In the genomic region with DNA sequence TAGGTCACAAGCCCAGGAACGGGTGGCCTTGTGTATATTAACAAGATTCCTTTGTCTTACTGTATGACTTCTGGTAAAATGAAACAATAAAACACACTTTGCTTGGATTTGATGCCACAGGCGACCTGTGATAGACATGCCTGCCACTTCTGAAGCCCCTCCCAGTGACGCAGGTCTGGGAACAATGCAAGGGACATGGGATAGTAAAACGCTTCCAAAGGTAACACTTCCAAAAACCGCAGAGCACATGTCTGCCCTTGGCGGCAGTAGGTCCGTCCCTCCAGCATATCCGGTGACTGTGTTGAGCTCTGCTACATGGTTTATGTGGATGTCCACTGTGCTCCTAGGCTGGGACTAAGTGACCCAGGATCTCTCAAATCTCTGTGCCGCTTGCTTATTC, we compare ENCODE assay signal across 15 mouse cellular contexts.
"Had no signal": no experiment of that assay in that cellular context is flagged by ENCODE, and none has a peak within 500 bp of the region (broad histone marks: within the 10 kb centered on the region; RNA-seq: fewer than 3 reads in every experiment).

No protein-coding gene starts in this region.

- H3K9ac ChIP-seq: neural tube, embryonic 15.5 days; stomach, embryonic 15.5 days had no signal

- H3K4me1 ChIP-seq: neural tube, embryonic 15.5 days; stomach, embryonic 15.5 days had no signal

- H3K27ac ChIP-seq: neural tube, embryonic 15.5 days; stomach, embryonic 15.5 days; stomach, postnatal 0 days had no signal

- H3K4me3 ChIP-seq: neural tube, embryonic 15.5 days; stomach, embryonic 15.5 days had no signal

- H3K4me2 ChIP-seq: neural tube, embryonic 15.5 days; stomach, embryonic 15.5 days had no signal

- H3K36me3 ChIP-seq: stomach, embryonic 15.5 days had no signal

- H3K9me3 ChIP-seq: neural tube, embryonic 15.5 days; stomach, embryonic 15.5 days had no signal

- H3K27me3 ChIP-seq: neural tube, embryonic 15.5 days; stomach, embryonic 15.5 days had no signal

- DNase-seq: retina, postnatal 1 day; right cerebral cortex, adult 18-20 months; right cerebral cortex, postnatal 14 days; right cerebral cortex, postnatal 25 days; right cerebral cortex, postnatal 4 days; spleen, adult 18-20 months; thymus, adult 18-20 months; thymus, adult 2 months; thymus, postnatal 14 days; thymus, postnatal 25 days; thymus, postnatal 36 days; thymus, postnatal 4 days had no signal
